Mouse (Mus musculus) 3134 (cell line): ENCODE results near the gene Rbm39.
A peak's percentile ranks its signal among the peaks of the same experiment; 100 is the strongest.

Experiments used
- DNase-seq: peaks from one replicate; pipeline ENCODE4 v3.0.0-alpha.2; 2011; ENCODE audit warnings: low spot score; ENCODE audit not compliant: insufficient read length; ENCODE audit errors: extremely low read depth

The Rbm39 gene

DNA sequence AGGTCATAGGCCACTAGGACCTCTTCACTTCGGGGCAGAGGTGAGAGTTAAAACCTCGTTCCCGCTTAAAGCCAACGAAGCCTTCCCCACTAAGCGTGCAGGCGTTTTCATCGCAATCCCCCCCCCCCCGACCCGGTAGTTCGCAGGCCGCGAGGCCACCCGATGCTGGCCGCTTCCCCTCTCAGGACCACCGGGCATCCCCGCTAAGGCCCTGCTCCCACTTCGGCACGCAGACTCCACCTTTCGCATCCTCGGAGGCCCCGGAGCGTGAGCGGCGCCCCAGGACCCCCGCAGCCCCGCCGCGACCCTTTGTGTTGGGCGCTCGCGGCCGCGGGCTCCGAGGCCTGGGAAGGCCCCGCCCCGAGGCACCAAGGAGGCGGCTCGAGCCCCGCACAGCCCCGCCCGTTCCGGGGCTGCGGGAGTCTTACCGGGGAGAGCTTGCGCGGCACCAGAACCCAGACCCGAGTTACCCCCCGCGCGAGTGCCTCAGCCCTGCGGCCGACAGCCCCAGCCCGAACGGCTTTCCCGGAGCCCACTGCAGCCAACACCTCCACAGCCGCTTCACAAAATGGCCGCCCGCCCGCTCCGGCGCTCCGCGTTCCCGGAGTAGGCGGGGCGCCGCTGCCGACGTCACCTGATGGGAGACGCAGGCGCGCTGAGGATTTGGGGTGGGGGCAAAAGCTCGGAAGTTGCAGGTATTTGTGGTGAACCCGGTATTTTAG lies 68.5 kb downstream of the Rbm39 start, which contains the start of the genes Cpne1 and Rbm12:
Cpne1 (minus strand) TSS at position 608 of the 722 bp plus-strand sequence.
Rbm12 (minus strand) TSS at position 621 of the 722 bp plus-strand sequence.
- DNase-seq: peak; percentile 92

DNA sequence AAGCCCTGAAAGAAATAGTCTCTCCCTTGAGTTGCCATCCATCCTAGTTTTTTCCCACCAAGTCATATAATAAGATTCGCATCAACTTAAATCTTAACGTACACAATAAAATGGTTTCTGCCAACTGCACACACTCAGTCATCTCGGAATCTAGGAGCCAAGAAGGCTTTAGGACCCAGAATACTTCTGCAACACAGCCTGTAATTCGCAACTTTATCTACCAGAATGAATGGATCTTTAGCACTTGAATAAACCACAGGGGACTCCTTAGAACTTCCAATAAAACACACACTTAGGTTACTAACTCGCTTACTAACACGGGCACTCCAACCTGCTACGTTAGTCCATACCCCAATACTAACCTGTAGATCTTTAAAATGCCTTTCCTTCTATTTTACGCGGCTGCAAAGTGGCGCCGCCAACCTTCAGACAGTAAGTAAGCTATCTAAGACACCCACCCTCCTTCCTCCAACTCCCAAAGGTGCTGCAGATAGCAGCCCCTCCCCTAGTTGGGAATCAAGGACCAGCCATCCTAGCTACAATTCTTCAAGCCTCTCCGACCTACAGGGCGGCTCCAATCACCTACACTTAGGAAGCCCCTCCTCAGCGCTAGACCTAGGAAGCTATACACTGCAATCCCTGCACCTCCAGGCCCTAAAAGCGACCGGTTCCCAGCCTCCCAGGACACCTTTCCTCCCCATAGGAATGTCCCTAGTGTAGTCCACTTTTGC lies 69.2 kb downstream of the Rbm39 start:
- DNase-seq: no peak
